Mouse (Mus musculus) thymus, postnatal 4 days (tissue): Measurements from ENCODE around the gene Acacb.
A peak's percentile ranks its signal among the peaks of the same experiment; 100 is the strongest.

Source experiments
- DNase-seq: peaks from one replicate; pipeline ENCODE4 v3.0.0; 2021

Gene Acacb

GRCm38 (mm10) chr5:114137481-114138276, 8.7 kb upstream of the Acacb start:
- no peak for DNase-seq

DNA sequence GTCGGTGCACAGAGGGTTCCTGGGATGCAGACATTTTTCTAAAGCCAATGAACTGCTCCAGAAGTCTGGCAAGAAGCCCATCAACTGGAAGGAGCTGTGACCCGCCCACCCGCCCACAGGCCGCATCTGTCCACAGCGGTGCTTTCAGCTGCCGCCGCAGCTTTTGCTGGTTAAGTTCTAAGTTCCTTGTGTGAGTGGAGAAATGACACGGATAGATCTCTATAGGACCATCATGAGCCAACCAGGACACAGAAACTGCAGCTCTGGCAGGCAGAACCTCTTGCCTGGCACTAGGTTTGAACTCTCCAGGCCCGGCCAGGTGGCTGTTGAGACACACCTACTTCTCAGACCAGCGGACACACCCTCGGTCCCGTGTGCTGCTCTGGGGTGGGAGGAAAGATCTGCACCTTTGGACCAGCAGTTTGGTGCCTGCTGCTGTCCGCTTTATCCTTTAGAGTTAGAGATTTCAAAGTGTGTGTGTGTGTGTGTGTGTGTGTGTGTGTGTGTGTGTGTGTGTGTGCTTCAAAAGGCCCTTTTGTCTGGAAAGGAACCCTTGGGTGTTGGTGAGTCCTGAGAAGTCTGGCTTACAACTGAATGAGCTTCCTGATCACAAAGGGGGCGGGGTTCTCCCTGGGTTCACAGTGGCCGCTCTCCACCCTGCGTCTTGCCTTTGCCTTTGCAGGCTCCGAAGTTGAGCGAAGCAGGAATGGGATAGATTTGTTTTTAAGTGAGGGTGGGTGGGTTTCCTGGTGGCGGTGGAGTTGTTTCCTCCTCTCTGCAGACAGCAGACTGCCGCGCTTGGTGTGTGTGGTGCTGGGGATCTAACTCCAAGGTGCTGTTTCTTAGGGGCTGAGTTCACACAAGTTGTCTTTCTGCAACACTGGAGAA, 7.8 kb upstream of the Acacb start:
- DNase-seq, result no peak

DNA sequence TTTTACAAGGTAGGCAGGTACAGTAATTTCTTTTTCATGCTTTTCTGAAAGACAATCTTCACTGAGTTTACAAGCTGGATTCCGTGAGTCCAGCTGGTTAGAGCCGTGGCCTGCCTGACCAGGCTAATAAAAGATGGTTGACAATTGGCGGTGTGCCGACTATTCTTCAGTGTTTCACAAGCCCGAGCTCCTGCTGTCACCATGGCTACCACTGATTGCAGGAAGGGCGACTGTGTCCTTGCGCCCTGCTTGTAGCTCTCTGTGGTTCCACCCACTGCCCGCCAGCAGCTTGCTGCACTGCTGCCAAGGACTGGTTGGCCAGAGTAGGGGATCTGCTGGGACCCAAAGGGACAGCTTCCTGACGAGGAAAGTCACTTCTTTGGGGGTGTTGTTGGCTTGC, 7.2 kb upstream of the Acacb start:
- DNase-seq, result no peak

GRCm38 (mm10) chr5:114147043-114147972, 973 bp downstream of the Acacb start:
- DNase-seq, result no peak

DNA sequence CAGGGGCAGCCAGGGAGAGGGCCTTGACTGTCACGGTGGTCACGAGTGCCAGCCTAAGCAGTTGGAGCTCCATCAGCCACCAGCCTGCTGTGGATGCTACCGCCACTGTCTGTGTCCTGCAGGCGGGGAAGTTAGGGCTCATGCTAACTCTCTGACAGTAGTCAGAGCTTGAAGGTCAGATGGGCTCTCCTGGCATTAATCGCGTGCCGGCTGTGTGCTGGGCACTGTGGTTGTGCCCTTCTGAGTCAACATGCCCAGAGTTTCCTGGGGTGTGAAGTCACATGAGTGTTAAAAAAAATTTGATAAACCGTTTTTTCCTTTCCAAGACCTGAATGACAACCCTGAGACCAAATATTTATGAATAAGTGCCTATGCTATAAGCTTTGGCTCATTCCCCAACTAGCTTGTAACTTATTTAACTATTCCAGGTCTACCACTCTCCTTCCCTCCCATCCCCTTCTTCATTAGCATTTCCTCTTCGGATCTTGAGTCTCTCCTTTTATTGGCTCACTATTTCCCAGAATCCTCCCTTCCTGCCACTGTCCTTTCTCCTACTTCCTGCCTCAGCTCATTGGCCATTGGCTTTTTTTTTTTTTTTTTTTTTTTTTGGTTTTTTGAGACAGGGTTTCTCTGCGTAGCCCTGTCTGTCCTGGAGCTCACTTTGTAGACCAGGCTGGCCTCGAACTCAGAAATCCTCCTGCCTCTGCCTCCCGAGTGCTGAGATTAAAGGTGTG, 6.2 kb downstream of the Acacb start:
- DNase-seq, result no peak

DNA sequence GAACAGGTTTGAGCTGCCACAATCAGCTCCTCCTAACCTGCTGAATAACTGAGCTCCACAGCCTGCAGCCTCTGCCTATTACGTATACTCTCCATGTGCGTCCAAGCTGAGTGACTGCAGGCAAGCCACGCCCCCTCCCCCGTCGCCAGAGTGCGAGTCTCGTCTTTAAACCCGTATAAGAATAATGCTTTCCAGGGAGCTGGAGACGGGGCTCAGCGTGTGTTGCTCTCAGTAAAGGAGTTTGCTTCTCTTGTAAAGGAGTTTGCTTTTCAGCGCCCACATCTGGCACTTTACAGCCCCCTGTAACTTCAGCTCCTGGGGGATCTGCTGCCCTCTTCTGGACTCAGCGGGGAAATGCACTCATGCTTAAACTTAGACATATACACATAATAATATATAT, 7.2 kb downstream of the Acacb start:
- peak; percentile 43 for DNase-seq

DNA sequence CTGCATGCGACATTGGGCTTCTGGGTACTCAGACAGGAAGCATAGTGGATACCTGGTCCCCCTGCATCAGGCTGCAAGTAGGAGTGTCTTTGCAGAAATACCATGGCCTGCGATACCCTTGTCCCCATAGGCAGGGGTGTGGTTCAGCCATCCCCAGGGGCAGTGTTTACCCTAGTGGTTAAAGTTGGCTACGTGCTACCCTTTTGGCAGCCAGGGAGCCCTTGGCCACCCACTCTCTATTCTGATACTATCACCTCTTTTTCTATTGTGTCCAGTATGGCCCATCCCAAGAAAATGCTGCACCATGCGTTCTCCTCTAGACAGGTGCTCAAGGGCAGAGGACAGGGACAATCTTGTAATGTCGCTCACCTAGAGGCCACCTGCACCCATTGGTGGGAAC, 8.4 kb downstream of the Acacb start:
- no peak for DNase-seq

- no peak for DNase-seq
Measured at GRCm38 (mm10) chr5:114155168-114155933, 9.0 kb downstream of the Acacb start.

GRCm38 (mm10) chr5:114157236-114157635, 10.9 kb downstream of the Acacb start:
- no peak for DNase-seq

DNA sequence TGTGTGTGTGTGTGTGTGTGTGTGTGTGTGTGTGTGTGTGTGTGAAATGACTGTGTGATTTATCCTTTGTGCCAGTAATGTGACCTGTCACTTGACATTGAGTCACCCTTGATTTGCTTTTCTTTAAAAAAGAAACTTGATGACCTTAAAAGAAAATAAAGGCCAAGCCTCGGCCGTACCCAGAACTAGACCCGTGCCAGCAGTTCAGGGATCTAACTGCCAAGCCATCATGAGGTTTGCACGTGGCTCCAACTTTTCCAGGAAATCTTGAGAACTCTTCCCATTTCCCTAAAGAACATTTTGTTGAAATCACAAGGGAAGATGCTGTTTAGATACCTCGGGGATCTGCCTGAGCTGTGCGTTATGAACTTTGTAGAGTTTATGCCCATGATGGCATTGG, 15.1 kb downstream of the Acacb start:
- DNase-seq, result no peak

GRCm38 (mm10) chr5:114162106-114162815, 15.9 kb downstream of the Acacb start:
- DNase-seq, result no peak

DNA sequence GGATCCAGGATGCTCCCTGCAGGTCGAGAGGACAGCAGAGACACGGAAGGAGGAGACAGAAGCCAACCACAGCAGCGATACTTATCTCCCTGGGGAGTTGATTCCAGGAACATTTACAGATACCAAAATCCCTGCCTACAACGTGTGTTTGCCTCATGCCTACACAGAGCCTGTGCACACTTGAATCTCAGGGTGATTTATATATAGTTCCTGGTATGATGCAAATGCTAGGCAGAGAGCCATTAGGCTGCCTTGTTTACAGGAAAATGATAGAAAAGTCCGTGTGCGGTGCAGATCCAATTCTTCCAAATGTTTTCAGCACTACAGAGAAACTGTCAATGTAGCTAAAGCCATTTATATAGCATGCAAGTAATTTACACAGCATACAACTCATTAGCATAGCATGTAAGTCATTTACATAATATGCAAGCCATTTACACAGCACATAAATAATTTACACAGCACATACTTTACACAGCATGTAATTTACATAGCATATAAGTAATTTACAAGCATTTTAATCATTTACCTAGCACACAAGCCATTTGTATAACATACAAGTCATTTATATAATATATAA, 16.9 kb downstream of the Acacb start:
- no peak for DNase-seq

DNA sequence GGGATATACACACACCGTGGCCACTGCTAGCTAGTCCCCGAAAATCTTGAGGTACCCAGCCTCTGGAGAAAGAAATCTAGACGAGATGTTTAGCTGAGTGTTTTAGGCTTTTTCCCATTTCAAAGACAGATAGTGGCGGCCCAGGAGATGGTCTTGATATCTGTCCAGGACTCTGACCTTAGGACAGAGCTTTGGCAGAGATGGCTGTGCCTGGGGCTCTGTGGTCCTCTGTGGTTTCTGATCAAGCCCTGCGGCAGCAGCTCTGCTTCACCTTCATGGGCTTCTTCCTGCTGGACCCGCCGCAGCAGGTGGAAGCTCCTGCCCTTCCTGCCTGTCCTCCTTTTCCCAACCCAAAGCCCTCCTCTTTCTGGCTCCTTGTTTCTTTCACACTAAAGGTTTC, 24.0 kb downstream of the Acacb start:
- no peak for DNase-seq

DNA sequence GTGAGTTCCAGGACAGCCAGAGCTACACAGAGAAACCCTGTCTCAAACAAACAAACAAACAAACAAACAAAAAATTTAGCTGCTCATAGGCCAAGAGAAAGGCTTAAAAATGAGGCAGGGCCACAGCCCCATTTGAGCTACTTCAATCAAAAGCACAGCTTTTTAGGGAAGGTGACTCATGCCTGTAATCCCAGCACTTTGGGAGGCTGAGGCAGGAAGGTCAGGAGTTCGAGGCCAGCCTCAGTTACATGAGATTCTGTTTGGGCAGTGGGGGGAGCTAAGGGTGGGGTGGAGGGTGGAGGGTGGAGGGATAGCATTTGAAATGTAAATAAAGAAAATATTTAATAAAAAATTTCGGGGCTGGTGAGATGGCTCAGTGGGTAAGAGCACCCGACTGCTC, 26.6 kb downstream of the Acacb start:
- DNase-seq, result no peak

- DNase-seq, result no peak
Measured at GRCm38 (mm10) chr5:114173458-114173857, 27.1 kb downstream of the Acacb start.

- no peak for DNase-seq
Measured at GRCm38 (mm10) chr5:114173877-114174581, 27.7 kb downstream of the Acacb start.

GRCm38 (mm10) chr5:114174639-114175038, 28.3 kb downstream of the Acacb start:
- peak; percentile 62 for DNase-seq

- peak; percentile 76 for DNase-seq
Measured at GRCm38 (mm10) chr5:114175596-114176171, 29.3 kb downstream of the Acacb start.
